Mouse (Mus musculus) lung, postnatal 4 days (tissue): ENCODE data around the gene Cap1.

Experiments
- DNase-seq, 2 experiments: peaks; one replicate each; pipeline ENCODE4 v3.0.0; 2021

Cap1 gene

DNA sequence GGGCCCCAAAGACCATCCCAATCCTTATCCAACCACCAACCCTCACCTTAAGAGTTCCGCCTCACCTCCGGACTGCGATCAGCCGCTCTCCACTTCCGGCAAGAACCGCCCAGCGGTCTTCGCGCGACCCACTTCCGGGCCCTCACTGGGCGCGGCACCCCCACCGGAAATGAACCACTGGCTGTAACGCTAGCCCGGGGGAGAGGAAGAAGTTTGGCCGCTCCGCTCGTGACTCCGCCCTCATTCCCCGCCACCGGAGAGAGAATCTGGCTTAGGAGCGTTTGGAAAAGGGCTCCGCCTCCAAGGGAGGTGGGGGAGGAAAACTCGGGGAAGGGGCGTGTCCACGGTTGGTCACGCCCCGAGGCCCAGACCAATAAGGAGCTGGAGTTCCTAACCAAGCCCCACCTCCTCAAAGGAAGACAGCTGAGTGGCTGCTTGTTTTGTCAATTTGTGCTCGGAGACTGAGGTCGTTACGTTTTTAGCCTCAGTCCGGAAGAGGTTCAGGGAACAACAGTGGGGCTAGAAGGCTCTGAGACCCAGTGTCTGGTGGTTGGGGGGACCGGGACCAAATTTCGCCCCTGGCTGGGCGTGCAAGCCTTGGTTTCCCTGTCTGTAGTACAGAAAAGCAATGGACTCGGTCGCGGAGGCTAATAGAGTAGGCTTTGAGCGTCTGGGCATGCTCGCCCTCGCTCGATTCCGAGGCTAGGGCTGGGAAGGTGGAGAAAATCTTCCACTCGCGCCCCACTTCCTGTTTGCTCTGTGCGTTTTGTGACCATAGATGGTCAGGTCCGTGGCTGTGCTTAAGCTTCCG lies at the start of gene Cap1:
Gene Cap1, minus strand, starts transcription at position 289 of the 811 bp plus-strand sequence.
- peak; percentile 99 for DNase-seq

DNA sequence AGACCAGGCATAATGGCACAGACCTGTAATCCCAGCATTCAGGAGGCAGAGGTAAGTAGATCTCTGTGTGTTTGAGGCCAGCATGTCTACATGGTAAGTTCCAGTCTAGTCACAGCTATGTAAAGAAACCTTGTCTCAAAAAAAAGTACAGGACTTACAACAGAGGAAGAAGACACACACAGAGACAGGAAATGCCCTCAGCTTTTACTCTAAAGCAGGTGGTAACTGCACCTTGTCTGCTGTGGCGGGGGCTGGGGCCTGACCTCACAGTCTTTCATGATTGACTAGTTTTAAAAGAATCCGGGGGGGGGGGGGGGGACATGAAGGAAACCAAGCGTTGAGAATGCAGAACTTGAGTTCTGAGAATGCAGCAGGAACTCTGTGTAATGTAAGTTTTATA lies 48.0 kb upstream of the Cap1 start:
- DNase-seq, result peak in 1 of 2 experiments; percentile 44

DNA sequence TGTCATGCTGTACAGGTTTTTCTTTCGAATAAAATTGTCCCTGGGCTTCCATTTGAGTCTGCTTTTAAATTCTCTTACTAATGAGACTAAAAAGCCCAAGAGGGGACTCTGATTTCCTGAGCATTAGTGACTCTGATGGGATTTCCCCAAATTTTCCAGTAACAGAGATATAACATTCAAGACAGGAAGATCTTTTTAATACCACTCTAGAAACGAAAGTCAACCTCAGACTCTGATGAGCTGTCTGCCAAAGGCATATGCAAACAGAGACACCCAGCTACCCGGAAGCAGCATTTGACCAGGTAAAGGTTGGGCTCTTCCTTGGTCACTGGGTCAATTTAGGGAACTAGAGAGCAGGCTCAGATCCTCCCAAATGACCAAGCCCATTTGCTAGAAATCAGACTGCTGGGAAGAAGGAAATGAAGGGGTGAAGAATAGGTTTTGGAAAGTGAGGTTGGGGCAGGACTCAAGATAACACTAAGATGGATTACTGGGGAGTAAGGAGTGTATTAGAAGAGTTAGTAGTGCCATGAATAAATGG lies 47.3 kb upstream of the Cap1 start:
- no peak for DNase-seq

DNA sequence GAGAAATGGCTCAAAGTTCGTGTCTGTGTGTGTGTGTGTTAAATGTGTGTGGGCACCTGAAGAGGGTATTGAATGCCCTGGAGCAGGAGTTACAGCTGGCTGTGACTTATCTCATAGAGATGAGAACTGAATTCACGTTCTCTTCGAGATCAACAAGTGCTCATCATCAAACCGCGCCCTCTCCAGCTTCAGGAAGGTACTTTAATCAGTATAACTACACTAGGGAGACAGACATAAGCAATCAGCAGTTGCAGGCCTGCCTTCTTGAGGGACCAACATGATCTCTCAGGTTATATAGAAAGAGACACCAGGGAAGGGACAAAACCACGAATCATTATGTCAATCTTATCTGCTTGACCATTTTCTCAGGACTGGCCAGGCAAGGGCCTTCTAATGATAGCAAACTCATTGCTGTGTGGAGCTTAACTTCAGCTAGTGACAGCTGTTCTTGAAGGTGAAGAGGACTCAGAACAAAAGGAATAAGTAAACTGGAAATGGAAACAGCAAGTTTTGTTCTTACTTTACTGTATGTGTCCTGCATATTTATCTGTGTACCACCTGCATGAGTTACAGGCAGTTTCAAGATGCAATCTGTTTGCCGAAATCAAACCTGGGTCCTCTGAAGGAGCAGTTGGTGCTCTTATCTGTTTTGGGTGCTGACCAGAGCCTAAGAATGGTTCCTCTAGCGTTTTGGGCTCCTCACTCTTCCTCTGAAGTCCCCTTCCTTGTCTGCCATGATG lies 46.6 kb upstream of the Cap1 start:
- no peak for DNase-seq

DNA sequence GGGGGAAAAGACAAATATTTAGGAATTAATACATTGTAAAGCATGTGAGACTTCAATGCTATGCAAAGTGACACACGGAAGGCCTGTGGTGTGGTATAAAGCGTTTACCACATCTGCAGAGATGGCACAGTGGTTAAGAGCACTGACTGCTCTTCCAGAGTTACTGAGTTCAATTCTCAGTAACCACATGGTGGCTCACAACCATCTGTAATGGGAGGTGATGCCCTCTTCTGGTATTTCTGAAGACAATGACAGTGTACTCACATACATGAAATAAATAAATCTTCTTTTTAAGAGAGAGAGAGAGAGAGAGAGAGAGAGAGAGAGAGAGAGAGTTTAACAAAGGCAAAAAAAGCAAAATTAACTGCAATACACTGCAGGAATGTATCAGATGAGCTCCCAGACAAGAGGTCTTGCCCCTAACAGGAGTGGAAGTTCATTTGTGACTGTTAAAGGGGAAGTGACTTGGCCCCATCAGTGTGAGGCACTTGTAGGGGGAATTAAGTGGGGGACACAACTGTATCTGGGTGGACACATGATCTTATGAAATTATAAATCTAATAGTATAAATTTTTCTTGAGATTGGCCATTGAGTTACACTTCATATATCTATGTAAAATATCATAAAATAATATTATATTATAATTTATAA lies 45.2 kb upstream of the Cap1 start:
- no peak for DNase-seq

- no peak for DNase-seq
These were observed 37.8 kb upstream of the Cap1 start for GRCm38 (mm10) chr4:122923392-122924344.

- DNase-seq, result no peak
These were observed 37.0 kb upstream of the Cap1 start for GRCm38 (mm10) chr4:122922841-122923240.

- no peak for DNase-seq
These were observed 30.1 kb upstream of the Cap1 start for GRCm38 (mm10) chr4:122915985-122916384.

- DNase-seq, result no peak
These were observed 28.3 kb upstream of the Cap1 start for GRCm38 (mm10) chr4:122914186-122914585.

DNA sequence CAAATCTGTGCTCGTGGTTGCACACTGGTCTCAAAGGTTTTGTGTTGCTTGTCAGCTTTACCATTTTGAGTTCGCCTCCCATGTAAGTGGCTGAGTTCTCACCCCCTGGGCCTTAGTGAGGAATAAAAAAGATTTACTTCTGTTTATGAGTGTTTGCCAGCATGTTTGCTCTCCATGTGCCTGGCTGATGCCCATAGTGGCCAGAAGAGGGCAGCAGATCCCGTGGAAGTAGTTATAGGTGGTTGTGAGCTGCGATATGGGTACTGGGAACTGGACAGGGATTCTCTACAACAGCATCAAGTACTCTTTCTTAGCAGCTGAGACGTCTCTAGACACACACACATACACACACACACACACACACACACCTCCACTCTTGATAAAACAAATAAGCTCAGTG lies 26.8 kb upstream of the Cap1 start:
- no peak for DNase-seq

DNA sequence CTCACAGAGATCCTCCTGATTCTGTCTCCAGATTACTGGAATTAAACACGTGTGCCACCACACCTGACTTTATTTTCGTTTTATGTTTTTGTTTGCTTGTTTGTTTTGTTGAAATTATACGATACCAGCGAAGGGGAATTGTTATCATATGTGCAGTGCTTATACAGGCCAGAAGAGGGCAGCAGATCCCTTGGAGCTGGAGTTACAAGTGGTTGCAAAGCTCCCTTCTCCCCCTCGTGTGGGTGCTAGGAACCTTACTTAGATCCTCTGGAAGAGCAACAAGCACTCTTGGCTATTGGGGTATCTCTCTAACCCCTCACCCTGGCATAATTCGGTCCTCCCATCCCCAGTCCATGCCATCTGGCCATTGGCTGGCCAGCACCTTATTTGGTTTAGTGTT lies 24.7 kb upstream of the Cap1 start:
- no peak for DNase-seq

GRCm38 (mm10) chr4:122909572-122910189 lies 23.8 kb upstream of the Cap1 start:
- no peak for DNase-seq

GRCm38 (mm10) chr4:122905359-122905758 lies 19.5 kb upstream of the Cap1 start:
- DNase-seq, result no peak

DNA sequence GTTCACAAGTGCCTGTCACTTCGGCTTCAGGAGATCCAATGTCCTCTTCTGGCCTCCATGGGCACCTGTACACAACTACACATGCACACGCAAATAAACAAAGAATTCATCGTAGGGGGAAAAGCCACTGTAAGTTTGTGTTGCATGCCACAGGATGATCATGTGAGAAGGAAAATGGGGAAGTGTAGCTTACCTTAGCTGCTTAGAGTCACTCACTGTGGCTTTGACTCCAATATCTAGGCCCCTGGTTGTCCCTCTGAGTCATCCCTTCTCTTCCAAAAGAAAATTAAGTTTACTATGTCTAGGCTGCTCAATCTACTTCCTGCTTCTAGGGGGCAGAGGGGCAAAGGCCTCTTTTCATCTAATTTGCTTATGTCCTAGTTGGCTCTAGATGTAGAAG lies 17.9 kb upstream of the Cap1 start:
- no peak for DNase-seq

DNA sequence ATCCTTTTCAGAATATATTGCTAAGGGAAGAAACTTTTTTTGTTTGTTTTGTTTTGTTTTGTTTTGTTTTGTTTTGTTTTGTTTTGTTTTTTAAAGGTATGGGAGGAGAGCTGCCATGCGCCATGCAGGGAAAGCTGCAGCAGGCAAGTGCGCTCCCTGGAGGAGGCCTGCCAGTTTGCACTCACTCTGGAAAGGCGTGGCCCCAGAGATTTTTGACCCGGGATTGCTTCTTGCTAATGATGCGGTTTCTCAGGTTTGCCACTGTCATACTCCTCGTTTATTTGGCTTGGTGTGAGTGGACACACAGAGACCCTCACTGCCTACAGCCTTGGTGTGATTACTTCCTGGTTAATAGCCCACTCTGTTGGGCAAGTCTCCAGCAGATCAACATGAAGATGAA lies 16.3 kb upstream of the Cap1 start:
- DNase-seq, result peak; percentile 32 to 55

GRCm38 (mm10) chr4:122898313-122898712 lies 12.5 kb upstream of the Cap1 start:
- peak; percentile 60 to 79 for DNase-seq

- DNase-seq, result no peak
These were observed 11.9 kb upstream of the Cap1 start for GRCm38 (mm10) chr4:122897750-122898149.

GRCm38 (mm10) chr4:122892157-122892556 lies 6.3 kb upstream of the Cap1 start:
- DNase-seq, result peak in 1 of 2 experiments; percentile 24

DNA sequence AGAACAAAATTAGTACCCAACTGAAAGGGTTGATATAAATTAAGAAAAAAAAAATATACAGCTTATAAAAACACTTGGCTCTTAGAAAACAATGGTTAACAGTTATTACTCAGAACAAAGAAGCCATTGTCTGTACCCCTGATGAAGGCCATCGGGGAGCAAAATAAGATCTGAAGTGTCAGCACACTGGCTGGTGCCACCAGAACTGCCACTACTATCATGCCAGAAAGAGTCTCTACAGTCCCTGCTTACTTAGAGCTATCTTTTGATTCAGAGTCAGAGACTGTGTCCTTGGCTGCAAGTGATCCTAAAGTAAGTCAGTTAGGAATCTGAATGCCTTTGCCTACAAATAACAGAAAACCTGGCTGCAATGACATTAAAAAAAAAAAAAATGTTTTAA lies 5.7 kb upstream of the Cap1 start:
- DNase-seq, result no peak

GRCm38 (mm10) chr4:122890881-122891481 lies 5.1 kb upstream of the Cap1 start:
- DNase-seq, result peak; percentile 64 to 89

DNA sequence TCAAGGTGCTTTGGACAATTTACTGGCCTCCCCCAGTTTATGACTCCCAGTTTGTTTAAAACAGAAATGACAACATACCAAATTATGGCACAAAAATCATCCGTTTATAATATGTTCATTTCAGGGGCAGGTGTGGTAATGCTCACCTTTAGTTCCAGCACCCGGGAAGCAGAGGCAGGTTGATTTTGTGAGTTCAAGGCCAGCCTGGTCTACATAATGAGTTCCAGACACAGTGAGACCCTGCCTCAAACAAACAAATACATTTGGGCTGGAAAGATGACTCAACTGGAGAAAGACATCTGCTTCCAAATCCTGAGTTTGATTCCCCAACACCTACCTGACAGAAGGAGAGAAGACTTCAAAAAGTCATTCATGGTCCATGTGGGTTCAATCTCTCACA lies 1.5 kb upstream of the Cap1 start:
- no peak for DNase-seq
